15 mouse cellular contexts compared by ENCODE assay signal in genomic region chr12:95960505-95960871, GRCm38 (mm10).
DNase-seq lines count a peak whose midpoint lies in the region; ATAC-seq lines count a peak whose summit lies in the region.
"Had no signal": no experiment of that assay in that cellular context is flagged by ENCODE, and none has a peak within 500 bp of the region (broad histone marks: within the 10 kb centered on the region; RNA-seq: fewer than 3 reads in every experiment).

No protein-coding gene starts in this region.

- H3K4me2 ChIP-seq in hindbrain, embryonic 16.5 days (ENCODE audit: low read length): no peak overlapping the region
- H3K4me2 ChIP-seq: heart, embryonic 15.5 days; intestine, embryonic 15.5 days; limb, embryonic 12.5 days had no signal

- 0 out of 2 replicates have a peak, but pooled peaks have one; percentile 58 for ATAC-seq in hindbrain, embryonic 16.5 days
- ATAC-seq: activated CD4-positive, CD25-positive, alpha-beta regulatory T cell, adult 4 months; intestine, embryonic 15.5 days; liver, postnatal 0 days had no signal

- peak; percentile 17 to 37 for DNase-seq in cerebellum, postnatal 10 days
- DNase-seq in cerebellum, adult 18-20 months: no peak
- DNase-seq in left cerebral cortex, adult 9 months (ENCODE audit: low spot score in 2 of 2): peak; percentile 5 to 7
- DNase-seq in left cerebral cortex, adult 18-20 months (ENCODE audit: low spot score in 2 of 2): no peak
- DNase-seq in embryonic facial prominence, embryonic 10.5 days (ENCODE audit: low spot score): peak; percentile 11
- DNase-seq in kidney, adult 11 months: no peak
- DNase-seq in urinary bladder, postnatal 14 days (ENCODE audit: low spot score): no peak
- DNase-seq: kidney, postnatal 25 days; liver, postnatal 0 days; thymus, postnatal 36 days had no signal

- H3K9me3 ChIP-seq in embryonic facial prominence, embryonic 10.5 days: no peaks in the 10 kb centered on the region
- H3K9me3 ChIP-seq in hindbrain, embryonic 16.5 days (ENCODE audit: control insufficient read depth, low read length): no peaks in the 10 kb centered on the region
- H3K9me3 ChIP-seq: heart, embryonic 15.5 days; intestine, embryonic 15.5 days; limb, embryonic 12.5 days had no signal

- H3K4me1 ChIP-seq in embryonic facial prominence, embryonic 10.5 days: peaks cover 7% of the 10 kb centered on the region
- no peaks in the 10 kb centered on the region for H3K4me1 ChIP-seq in hindbrain, embryonic 16.5 days (ENCODE audit: control insufficient read depth, insufficient read depth, low read depth, low read length)
- H3K4me1 ChIP-seq: heart, embryonic 15.5 days; intestine, embryonic 15.5 days; limb, embryonic 12.5 days had no signal

- H3K9ac ChIP-seq in hindbrain, embryonic 16.5 days (ENCODE audit: low read depth, low read length): no peak overlapping the region
- H3K9ac ChIP-seq: heart, embryonic 15.5 days; intestine, embryonic 15.5 days; limb, embryonic 12.5 days; liver, postnatal 0 days had no signal

- H3K4me3 ChIP-seq in embryonic facial prominence, embryonic 10.5 days: no peak overlapping the region
- no peak overlapping the region for H3K4me3 ChIP-seq in hindbrain, embryonic 16.5 days (ENCODE audit: low read length)
- H3K4me3 ChIP-seq: heart, embryonic 15.5 days; intestine, embryonic 15.5 days; limb, embryonic 12.5 days had no signal

- no peaks in the 10 kb centered on the region for H3K27me3 ChIP-seq in embryonic facial prominence, embryonic 10.5 days (replicated peaks; ENCODE audit: low read depth, poor library complexity, severe bottlenecking)
- no peaks in the 10 kb centered on the region; the same call in 1 of the 2 replicates for H3K27me3 ChIP-seq in hindbrain, embryonic 16.5 days (replicated peaks; ENCODE audit: control insufficient read depth, insufficient read depth, low read length)
- H3K27me3 ChIP-seq: heart, embryonic 15.5 days; intestine, embryonic 15.5 days; limb, embryonic 12.5 days had no signal

- H3K27ac ChIP-seq in embryonic facial prominence, embryonic 10.5 days (replicated peaks): no peak overlapping the region
- no peak overlapping the region for H3K27ac ChIP-seq in hindbrain, embryonic 16.5 days (ENCODE audit: low read depth, low read length)
- H3K27ac ChIP-seq: heart, embryonic 15.5 days; intestine, embryonic 15.5 days; limb, embryonic 12.5 days had no signal

- H3K36me3 ChIP-seq in embryonic facial prominence, embryonic 10.5 days (replicated peaks): no peaks in the 10 kb centered on the region
- H3K36me3 ChIP-seq in hindbrain, embryonic 16.5 days (ENCODE audit: control insufficient read depth, insufficient read depth, low read length): no peaks in the 10 kb centered on the region
- H3K36me3 ChIP-seq: heart, embryonic 15.5 days; intestine, embryonic 15.5 days; limb, embryonic 12.5 days had no signal

- WGBS in embryonic facial prominence, embryonic 10.5 days: 31% methylated on average over 3 of the region's 3 CpGs
- WGBS in hindbrain, embryonic 16.5 days: 25% methylated on average over 3 of the region's 3 CpGs

Comparison
In these comparisons a context has a peak if more than half of its experiments do, and no peak if none do; other contexts are left out.
1. DNase-seq: peak in cerebellum, postnatal 10 days (2 of 2), left cerebral cortex, adult 9 months (2 of 2) and embryonic facial prominence, embryonic 10.5 days (single experiment); none in cerebellum, adult 18-20 months (0 of 2), left cerebral cortex, adult 18-20 months (0 of 2), kidney, adult 11 months (single experiment) and urinary bladder, postnatal 14 days (single experiment).